Mouse (Mus musculus) midbrain, postnatal 0 days (tissue): Measurements from ENCODE around the gene Mfsd2b. TPM values are rescaled to one million over a fixed set of nuclear protein-coding genes. Genes with fewer than 3 reads are reported as not detected.
A peak's percentile ranks its signal among the peaks of the same experiment; 100 is the strongest.

Experiments
- ATAC-seq: fragments of 200-750 bp; cut with Nextera tagmentation; 2 replicates; pipeline ENCODE4 v1.8.0; 2017; ENCODE audit warnings: moderate number of reproducible peaks, mild to moderate bottlenecking, moderate TSS enrichment, moderate library complexity; ENCODE audit not compliant: low FRiP score
- DNase-seq: peaks from one replicate; pipeline ENCODE4 v3.0.0-alpha.2; 2015; ENCODE audit warnings: low spot score
- H3K27ac ChIP-seq: fragments of 300-500 bp; sonication (generic); 2 replicates; pipeline ENCODE4 v1.5.1; 2014; ENCODE audit warnings: low read depth, mild to moderate bottlenecking, low read length, mixed read lengths
- H3K27me3 ChIP-seq: fragments of 300-500 bp; sonication (generic); 2 replicates; pipeline ENCODE4 v1.6.1; 2014; ENCODE audit warnings: low read length, control low read depth, mixed read lengths; ENCODE audit not compliant: insufficient read depth
- H3K36me3 ChIP-seq: fragments of 300-500 bp; sonication (generic); 2 replicates; pipeline ENCODE4 v1.6.1; 2014; ENCODE audit warnings: low read length, control low read depth, mixed read lengths; ENCODE audit not compliant: insufficient read depth
- H3K4me1 ChIP-seq: fragments of 300-500 bp; sonication (generic); 2 replicates; pipeline ENCODE4 v1.6.1; 2014; ENCODE audit warnings: mild to moderate bottlenecking, control low read depth, antibody characterized with exemption, low read length, mixed read lengths; ENCODE audit not compliant: insufficient read depth
- H3K4me2 ChIP-seq: fragments of 300-500 bp; sonication (generic); 2 replicates; pipeline ENCODE4 v1.6.1; 2014; ENCODE audit warnings: low read depth, mild to moderate bottlenecking, low read length, mixed read lengths; ENCODE audit not compliant: poor library complexity, severe bottlenecking
- H3K4me3 ChIP-seq: fragments of 300-500 bp; sonication (generic); 2 replicates; pipeline ENCODE4 v1.5.1; 2014; ENCODE audit warnings: low read depth, mild to moderate bottlenecking, low read length, moderate library complexity
- H3K9ac ChIP-seq: fragments of 300-500 bp; sonication (generic); replicated peaks from 2 replicates; pipeline ENCODE4 v1.6.1; 2014; ENCODE audit warnings: mild to moderate bottlenecking, low read length, moderate library complexity, mixed read lengths; ENCODE audit not compliant: poor library complexity, severe bottlenecking
- H3K9me3 ChIP-seq: fragments of 300-500 bp; sonication (generic); 2 replicates; pipeline ENCODE4 v1.6.1; 2016; ENCODE audit warnings: low read length, control low read depth
- CTCF ChIP-seq: IDR thresholded peaks from 2 replicates; pipeline ENCODE4 v1.5.1; 2016; ENCODE audit warnings: antibody characterized with exemption, mild to moderate bottlenecking
- WGBS: fragments of 180-500 bp; shearing (Covaris S2); extraction: QIAGEN DNeasy Blood & Tissue Kit; methylation state at CpG from one replicate; pipeline ENCODE4 v1.1.7; 2014; 5-methylcytosine and 5-hydroxymethylcytosine counted together
- polyA plus RNA-seq: library from polyadenylated mRNA; unstranded; fragments of >200 nt; fragmentation: Nextera tagmentation; extraction: Ambion mirVana; gene quantifications from 2 replicates; pipeline ENCODE4 v1.2.1, GENCODE M21; 2015
- total RNA-seq: library from RNA; depleted of rRNA; stranded (reverse); fragments of >200 nt; gene quantifications from 2 replicates; pipeline ENCODE4 v1.2.3, GENCODE M21; 2014; rRNA removed

The Mfsd2b gene
- total RNA-seq (1.1 and 2.5 TPM in 2 replicates), polyA plus RNA-seq (1.3 and 1.5 TPM in 2 replicates)

DNA sequence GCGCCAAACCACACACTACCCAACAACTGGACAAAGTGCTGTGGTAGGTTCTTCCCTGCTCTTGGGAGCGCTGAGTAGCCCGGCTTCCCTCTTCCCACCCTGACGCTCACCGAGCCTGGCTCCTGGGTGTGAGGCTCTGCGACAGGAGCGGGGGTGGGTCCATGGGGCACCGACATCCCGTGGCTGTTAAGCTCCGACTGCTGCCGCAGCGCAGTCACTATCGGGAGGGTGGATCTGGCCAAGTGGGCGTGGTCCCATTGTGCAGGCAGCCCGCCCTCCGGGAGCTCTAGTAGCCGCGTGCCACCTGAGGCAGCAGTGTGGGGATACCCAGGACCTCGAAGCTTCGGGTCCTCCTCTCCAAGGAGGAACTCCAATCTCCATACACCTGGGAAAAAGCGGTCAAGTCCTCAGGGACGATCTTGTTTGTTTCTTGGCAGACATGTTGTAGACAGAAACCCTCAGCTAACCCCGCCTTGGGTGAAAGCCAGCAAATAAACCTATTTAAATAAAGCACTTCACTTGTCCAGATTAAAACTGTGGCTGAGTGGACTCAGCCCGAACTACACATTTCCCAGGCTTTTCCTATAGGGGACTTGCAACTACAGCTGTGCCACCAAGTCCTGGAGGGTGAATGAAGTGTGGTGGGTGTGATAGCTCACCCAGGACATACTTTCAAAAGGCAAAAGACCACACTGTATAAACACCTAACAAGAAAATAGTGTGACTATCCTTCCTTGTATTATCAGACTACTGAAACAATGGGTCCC lies at the start of gene Mfsd2b:
TSS of gene Mfsd2b (minus strand) at position 199 of the 767 bp plus-strand sequence.
- no peaks in the 10 kb centered on the region for H3K36me3 ChIP-seq
- no peak for TF ChIP-seq CTCF
- ATAC-seq (peak; percentile 77), DNase-seq (peak; percentile 76)
- WGBS, result 3% methylated on average over 24 of the region's 24 CpGs
- H3K9me3 ChIP-seq, result no peaks in the 10 kb centered on the region
- H3K4me1 ChIP-seq, result peaks cover 5% of the 10 kb centered on the region; the same call in 1 of the 2 replicates
- H3K4me2 ChIP-seq, result peak within 1 kb of the TSS; percentile 91
- no peak within 1 kb of the TSS for H3K27ac ChIP-seq
- H3K4me3 ChIP-seq, result peak within 1 kb of the TSS; percentile 41
- peak within 1 kb of the TSS; percentile 59 for H3K9ac ChIP-seq
- no peaks in the 10 kb centered on the region for H3K27me3 ChIP-seq

GRCm38 (mm10) chr12:4917805-4918591 lies 43.8 kb upstream of the Mfsd2b start:
- Histone ChIP-seq H3K27me3 (no peaks in the 10 kb centered on the region), H3K4me1 (peaks cover 4% of the 10 kb centered on the region; the same call in 1 of the 2 replicates), H3K4me2 (peak overlapping the region; percentile 76), H3K4me3 (peak overlapping the region; percentile 78), H3K36me3 (no peaks in the 10 kb centered on the region), H3K27ac (peak overlapping the region; percentile 93), H3K9ac (peak overlapping the region; percentile 92), H3K9me3 (no peaks in the 10 kb centered on the region)
- no peak for TF ChIP-seq CTCF
- ATAC-seq (peak; percentile 62; the same call in 1 of the 2 replicates), DNase-seq (peak; percentile 42)
- WGBS, result under 1% methylated on average over 48 of the region's 48 CpGs

GRCm38 (mm10) chr12:4916994-4917804 lies 43.0 kb upstream of the Mfsd2b start, which contains the start of gene Atad2b:
Gene Atad2b, plus strand, starts transcription at chr12:4917353.
- Histone ChIP-seq H3K27ac (peak within 1 kb of the TSS; percentile 93), H3K36me3 (no peaks in the 10 kb centered on the region), H3K9ac (peak within 1 kb of the TSS; percentile 92), H3K4me2 (peak within 1 kb of the TSS; percentile 76), H3K27me3 (no peaks in the 10 kb centered on the region), H3K4me3 (peak within 1 kb of the TSS; percentile 78), H3K9me3 (no peaks in the 10 kb centered on the region), H3K4me1 (peaks cover 4% of the 10 kb centered on the region; the same call in 1 of the 2 replicates)
- TF ChIP-seq CTCF, result peak; percentile 93
- WGBS, result under 1% methylated on average over 77 of the region's 89 CpGs
- DNase-seq (peak; percentile 97), ATAC-seq (peak; percentile 97)

DNA sequence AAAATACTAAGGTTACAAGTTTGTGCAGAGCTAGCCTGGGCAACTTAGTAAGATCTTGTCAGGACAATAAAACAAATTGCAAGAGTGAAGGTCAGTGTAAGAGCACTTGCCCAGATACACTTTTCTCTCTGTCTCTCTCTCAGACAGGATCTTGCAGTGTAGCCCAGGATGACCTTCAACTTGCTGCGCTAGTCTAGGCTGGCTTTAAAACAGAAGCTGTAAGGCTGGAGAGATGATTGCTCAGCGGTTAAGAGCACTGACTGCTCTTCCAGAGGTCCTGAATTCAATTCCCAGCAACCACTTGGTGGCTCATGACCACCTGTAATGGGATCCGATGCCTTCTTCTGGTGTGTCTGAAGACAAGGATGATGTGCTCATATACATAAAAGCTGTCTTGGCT lies 40.8 kb upstream of the Mfsd2b start:
- no peaks in the 10 kb centered on the region for H3K36me3 ChIP-seq
- H3K9me3 ChIP-seq, result no peaks in the 10 kb centered on the region
- WGBS, result 85% methylated on average over 3 of the region's 3 CpGs
- DNase-seq, result no peak
- ATAC-seq, result no peak
- no peaks in the 10 kb centered on the region for H3K27me3 ChIP-seq
- H3K4me2 ChIP-seq, result no peak overlapping the region
- no peak overlapping the region for H3K4me3 ChIP-seq
- no peak overlapping the region for H3K27ac ChIP-seq
- TF ChIP-seq CTCF, result no peak
- H3K4me1 ChIP-seq, result peaks cover 4% of the 10 kb centered on the region; the same call in 1 of the 2 replicates
- no peak overlapping the region for H3K9ac ChIP-seq

DNA sequence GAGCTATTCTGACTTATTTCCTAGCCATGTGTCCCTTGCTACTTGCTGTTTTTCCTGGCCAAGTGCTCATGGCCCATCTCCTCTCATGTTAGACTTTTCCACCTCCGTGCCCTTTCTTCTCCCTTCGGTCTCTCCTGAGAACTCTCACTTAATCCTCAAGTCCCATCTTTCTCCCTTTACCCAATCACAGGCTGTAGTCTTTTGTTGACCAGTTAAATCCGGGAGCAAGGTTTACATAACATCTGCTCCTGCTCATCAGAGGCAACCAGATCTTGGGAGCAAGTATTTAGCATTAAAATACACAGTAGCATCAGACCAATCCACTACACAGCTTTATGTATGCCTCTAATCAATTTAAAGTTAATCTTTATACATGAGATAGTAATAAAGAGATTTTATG lies 40.3 kb upstream of the Mfsd2b start:
- no peak for DNase-seq
- Histone ChIP-seq H3K9ac (no peak overlapping the region), H3K27me3 (no peaks in the 10 kb centered on the region), H3K4me2 (no peak overlapping the region), H3K9me3 (no peaks in the 10 kb centered on the region), H3K4me1 (peaks cover 4% of the 10 kb centered on the region; the same call in 1 of the 2 replicates), H3K4me3 (no peak overlapping the region), H3K36me3 (no peaks in the 10 kb centered on the region), H3K27ac (no peak overlapping the region)
- ATAC-seq, result no peak
- no peak for TF ChIP-seq CTCF
- 19% methylated on average over 3 of the region's 3 CpGs for whole genome bisulfite sequencing
